Mouse (Mus musculus) frontal cortex, postnatal 10 days (tissue): ENCODE measurements at regions not wholly inside any gene's neighbourhood (a gene's known extent, or its start where the extent isn't known, plus 50 kb on each side); places are given as distances from the start of the nearest gene placed in this dataset.
A peak's percentile ranks its signal among the peaks of the same experiment; 100 is the strongest.
"Not testable (repeated sequence)": the region's sequence is repeated elsewhere in the genome, so short reads cannot be mapped to it uniquely, and the experiment has no call there.

Experiments used
- DNase-seq, 2 experiments: peaks; one replicate each; pipeline ENCODE4 v3.0.0; 2022; ENCODE audit warnings: low spot score in 2 of 2, mixed read lengths in 1 of 2

GRCm38 (mm10) chr15:59733932-59734331 lies 282.5 kb downstream of the 4933412E24Rik start:
- DNase-seq = no peak

DNA sequence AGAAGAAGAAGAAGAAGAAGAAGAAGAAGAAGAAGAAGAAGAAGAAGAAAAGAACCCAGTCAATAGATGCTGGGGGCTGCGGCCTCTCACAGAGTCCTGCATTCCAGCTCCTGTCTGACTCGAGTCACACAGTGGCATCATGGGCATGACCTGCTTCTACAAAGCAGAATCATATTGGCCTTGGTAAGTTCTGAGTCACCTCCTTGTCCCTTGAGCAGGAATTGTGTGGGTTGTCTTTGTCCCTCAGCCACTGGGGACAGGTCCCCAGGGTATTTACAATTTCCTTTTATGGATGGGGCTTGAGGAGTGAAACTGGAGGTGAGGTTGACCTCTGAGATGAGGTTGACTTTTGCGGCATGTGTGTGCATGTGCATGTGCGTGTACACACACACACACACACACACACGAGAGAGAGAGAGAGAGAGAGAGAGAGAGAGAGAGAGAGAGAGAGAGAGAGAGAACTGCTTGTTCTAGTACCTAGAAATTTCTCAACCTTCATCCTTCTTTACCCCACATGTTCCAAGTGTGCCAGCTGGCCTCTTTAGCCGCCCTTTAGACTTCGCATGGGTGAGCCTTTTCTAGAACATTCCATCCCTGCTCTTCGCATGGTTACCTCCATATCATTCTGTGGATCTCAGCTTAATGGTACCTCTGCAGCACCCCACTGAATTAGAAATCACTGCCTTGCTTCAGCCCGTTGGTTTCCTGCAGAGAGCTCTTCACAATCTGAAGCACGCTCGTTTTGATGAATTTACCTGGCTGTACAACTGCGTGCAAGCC lies 283.2 kb downstream of the 4933412E24Rik start:
- no peak for DNase-seq

DNA sequence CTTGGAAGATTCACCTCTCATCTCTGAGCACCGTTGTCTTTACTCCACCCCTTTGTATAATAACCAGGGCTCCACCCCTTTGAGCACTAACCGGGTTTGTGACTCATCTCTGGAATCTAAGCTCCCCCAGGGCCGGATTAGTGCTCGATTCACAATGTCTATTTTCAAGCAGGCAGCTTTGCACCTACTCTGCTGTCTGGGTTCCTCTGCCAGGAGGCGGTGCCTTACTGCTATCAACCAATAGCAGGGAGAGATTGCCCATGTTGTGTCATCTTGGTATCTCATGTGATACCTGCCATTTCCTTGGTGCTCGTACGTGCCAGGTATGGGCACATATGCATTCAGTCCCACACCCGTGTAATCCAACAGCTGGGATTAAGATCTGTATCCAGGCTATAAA lies 285.3 kb downstream of the 4933412E24Rik start:
- DNase-seq = no peak

- DNase-seq = peak; percentile 13 to 20
Observed at GRCm38 (mm10) chr15:59728817-59729560, 287.4 kb downstream of the 4933412E24Rik start.

DNA sequence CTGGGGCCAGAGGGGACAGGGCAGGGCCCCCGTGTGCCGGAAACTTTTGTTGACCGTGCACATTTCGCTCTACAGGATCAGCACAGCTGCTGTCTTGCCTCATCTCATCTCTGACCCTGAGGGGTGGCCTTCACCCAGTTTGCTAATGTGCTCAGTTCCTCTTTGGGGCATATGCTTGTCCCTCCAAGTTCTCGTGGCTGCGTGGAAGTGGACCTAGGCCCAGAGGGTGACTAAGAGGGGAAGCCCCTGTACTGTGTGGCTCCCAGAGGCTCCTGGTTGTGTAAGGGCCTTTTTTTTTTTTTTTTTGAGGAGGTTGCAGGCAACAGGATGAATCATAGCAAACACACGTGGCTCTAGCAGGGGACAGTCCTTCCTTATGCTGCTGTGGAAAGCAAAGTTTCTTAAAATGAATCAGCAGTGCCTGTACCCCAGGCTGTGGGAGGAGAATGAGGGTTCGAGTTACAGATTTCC lies 288.2 kb downstream of the 4933412E24Rik start:
- DNase-seq = peak; percentile 27 to 54

GRCm38 (mm10) chr15:59725881-59726280 lies 290.5 kb downstream of the 4933412E24Rik start:
- no peak for DNase-seq

DNA sequence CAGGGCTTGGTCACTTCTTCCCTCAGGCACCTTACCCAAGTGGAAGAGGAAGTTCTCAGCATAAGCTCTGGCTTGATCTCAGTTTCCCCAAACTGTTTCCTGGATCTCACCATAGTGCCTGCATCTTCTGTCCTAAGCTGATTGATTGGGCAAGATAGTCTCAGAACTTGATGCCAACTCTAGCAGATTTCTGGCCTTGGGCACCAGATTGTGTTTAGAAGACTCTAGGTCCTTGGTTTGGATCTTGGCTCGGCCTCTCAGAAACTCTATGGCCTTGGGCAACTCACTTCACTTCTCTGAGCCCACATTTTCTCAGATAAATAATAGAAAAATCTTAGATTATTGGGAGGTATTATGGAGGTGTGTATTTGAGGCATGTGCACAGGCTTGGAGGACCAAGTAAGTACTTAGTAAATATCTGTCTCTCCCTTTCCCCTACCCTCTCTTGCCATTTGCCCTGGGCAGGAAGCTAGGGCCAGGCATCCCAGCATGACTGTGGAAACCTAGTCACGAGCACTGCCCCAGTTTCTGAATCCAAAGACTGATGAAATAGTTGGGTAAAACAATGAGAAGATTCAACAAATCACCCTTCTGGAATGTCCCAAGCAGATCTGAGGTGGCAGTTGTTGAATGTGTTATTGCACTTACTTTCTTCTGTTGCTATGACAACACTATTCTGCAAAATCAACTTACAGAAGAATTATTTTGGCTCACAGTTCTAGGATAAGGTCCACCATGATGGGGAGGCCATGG lies 293.6 kb downstream of the 4933412E24Rik start:
- DNase-seq = no peak

DNA sequence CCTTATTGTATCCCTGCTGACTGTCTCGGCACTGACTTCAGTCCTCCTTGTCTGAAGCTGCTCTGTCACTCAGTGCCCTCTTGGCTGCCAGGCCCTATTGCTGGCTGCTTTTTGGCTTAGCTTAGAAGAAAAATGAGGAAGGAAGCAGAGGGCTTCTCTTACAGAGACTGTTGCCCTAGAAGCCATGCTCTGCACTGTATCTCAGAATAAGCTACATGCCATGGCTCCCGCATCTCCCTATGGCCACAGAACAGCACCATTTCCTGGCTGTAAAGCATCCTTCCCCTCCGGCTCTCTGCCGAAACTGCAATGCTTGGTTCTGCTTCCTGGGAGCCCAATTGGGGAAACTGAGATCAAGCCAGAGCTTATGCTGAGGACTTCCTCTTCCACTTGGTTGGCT lies 295.0 kb downstream of the 4933412E24Rik start:
- DNase-seq = peak in 1 of 2 experiments; percentile 12

DNA sequence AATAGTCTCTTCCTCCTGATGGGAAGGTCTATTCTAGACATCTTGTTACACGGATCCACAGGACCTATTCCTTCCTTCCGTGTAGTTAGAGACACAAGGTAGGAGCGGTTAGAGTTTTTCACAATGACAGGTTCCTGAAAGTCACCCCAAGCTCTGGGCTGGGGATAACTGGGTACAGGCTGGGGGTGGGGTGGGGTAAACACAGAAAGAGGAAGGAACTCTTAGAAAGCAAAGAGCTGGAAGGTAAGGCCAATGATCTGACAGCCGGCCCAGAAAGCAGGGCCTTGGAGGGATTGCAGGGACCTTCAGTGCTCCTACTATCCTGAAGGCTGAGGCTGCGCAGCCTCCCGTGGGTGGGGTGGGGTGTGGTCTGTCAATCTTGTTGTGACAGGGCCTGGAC lies 295.4 kb downstream of the 4933412E24Rik start:
- no peak for DNase-seq

DNA sequence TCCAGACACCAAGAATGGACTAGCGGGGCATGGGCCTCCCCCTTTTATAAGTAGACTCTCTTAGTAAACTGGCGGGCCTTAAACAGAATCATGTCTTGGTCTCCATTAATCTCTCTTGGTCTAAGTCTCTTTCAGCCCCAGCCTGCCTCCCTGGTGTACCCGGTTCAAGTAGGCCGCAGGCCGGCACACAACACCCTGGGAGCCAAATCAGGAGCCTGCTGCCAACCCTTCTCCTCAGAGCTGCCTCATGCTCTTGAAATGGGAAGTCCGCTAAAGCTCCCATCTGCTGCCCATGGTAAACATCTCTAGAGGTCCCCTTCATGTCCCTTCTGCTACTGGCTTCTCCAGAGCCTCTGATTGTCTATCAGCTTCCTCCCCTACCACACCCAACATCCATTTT lies 296.3 kb downstream of the 4933412E24Rik start:
- no peak for DNase-seq

- DNase-seq = not testable (repeated sequence)
Observed at GRCm38 (mm10) chr15:59719383-59720128, 296.9 kb downstream of the 4933412E24Rik start.

GRCm38 (mm10) chr15:59716872-59717271 lies 299.5 kb downstream of the 4933412E24Rik start:
- no peak for DNase-seq

DNA sequence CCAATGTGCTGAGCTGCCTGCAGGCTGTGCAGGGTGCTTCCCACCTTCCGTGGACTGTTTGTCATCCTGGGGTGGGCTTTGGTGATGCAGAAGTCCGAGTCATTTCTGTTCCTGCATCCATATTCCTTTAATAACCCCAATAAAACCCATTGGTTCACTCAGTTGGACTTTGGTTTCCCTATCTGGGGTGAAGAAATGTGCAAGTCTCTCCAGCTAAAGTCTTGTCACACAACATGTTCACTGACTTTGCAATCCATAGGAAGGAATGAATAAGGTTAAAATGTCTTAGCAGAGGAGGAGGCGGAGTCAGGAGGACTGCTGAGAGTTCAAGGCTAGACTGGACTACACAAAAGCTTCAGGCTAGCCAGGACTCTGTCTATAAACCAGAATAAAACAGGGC lies 300.5 kb downstream of the 4933412E24Rik start:
- no peak for DNase-seq

- no peak for DNase-seq
Observed at GRCm38 (mm10) chr15:59713965-59714739, 302.3 kb downstream of the 4933412E24Rik start.

- DNase-seq = no peak
Observed at GRCm38 (mm10) chr15:59712077-59712752, 304.2 kb downstream of the 4933412E24Rik start.

DNA sequence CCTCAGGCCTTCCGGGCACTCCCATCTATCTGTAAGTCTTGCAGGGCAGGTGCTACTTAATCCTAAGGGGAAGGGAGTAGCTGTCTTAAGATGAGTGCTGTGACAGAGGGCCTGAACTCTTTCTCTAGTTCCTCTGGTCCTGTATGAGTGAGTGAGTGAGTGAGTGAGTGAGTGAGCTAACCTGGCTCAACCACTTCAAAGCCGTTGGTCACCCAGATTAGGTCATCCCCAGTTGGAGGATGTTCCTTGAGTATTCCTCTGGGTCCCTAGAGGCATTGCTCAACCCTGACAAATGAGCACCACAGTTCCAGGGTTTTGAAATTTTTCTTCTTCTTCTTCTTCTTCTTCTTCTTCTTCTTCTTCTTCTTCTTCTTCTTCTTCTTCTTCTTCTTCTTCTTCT lies 306.5 kb downstream of the 4933412E24Rik start:
- no peak for DNase-seq

DNA sequence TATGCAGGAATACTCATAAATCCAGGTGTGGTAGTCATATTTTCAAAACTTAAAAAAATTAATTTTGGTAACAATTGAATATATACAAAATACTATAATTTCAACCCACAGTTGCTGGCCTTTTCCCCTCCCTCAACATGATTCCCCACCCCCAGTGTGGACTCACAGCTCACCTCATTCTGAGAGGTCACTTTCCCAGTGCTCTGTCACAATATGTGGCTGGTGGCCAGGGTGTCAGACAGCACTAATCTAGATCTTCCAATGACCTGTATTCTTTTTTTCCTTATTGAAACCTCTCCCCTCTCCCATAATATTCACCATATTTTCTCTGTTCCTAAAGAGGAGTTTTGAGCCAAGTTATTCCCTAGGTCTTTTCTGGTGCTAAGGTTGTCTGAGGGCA lies 308.0 kb downstream of the 4933412E24Rik start:
- no peak for DNase-seq

DNA sequence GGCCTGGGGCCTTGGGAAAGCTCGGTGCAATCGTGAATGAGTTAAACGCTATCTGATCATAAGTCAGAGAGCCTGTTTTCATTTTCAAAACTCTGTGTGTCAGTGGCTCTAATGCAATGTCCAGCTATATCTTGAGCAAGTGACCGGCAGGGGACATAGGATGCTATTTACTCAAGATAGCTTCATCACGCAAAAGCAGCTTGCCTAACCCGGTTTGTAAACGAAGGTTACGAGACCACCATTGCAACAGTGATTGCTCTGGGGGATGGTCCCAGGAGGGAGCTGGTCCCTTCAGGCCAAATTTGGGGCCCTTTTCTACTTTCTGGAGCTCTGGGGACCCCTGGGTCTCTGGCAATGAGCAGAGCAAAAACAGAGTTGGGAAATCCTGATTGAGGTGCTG lies 309.3 kb downstream of the 4933412E24Rik start:
- DNase-seq = no peak
